Mouse (Mus musculus) embryonic facial prominence, embryonic 13.5 days (tissue): ENCODE measurements at regions not wholly inside any gene's neighbourhood (a gene's known extent, or its start where the extent isn't known, plus 50 kb on each side); places are given as distances from the start of the nearest gene placed in this dataset.
A peak's percentile ranks its signal among the peaks of the same experiment; 100 is the strongest.

Experiments used
- ATAC-seq: fragments of 200-750 bp; cut with Nextera tagmentation; 2 replicates; pipeline ENCODE4 v1.8.0; 2017; ENCODE audit warnings: low read depth; ENCODE audit not compliant: insufficient number of reproducible peaks, insufficient read depth, low FRiP score, low TSS enrichment
- H3K27ac ChIP-seq: fragments of 300-500 bp; sonication (generic); 2 replicates; pipeline ENCODE4 v1.5.1; 2015; ENCODE audit warnings: moderate library complexity, mild to moderate bottlenecking, inconsistent platforms
- H3K27me3 ChIP-seq: fragments of 300-500 bp; sonication (generic); 2 replicates; pipeline ENCODE4 v1.6.1; 2015; ENCODE audit warnings: mild to moderate bottlenecking, inconsistent platforms
- H3K36me3 ChIP-seq: fragments of 300-500 bp; sonication (generic); 2 replicates; pipeline ENCODE4 v1.6.1; 2015; ENCODE audit warnings: mild to moderate bottlenecking, inconsistent platforms
- H3K4me1 ChIP-seq: fragments of 300-500 bp; sonication (generic); 2 replicates; pipeline ENCODE4 v1.6.1; 2015; ENCODE audit warnings: inconsistent platforms
- H3K4me2 ChIP-seq: fragments of 300-500 bp; sonication (generic); 2 replicates; pipeline ENCODE4 v1.6.1; 2015; ENCODE audit warnings: moderate library complexity, mild to moderate bottlenecking, inconsistent platforms
- H3K4me3 ChIP-seq: fragments of 300-500 bp; sonication (generic); 2 replicates; pipeline ENCODE4 v1.5.1; 2015; ENCODE audit warnings: mild to moderate bottlenecking, inconsistent platforms
- H3K9ac ChIP-seq: fragments of 300-500 bp; sonication (generic); 2 replicates; pipeline ENCODE4 v1.6.1; 2015; ENCODE audit warnings: mild to moderate bottlenecking, inconsistent platforms
- H3K9me3 ChIP-seq: fragments of 300-500 bp; sonication (generic); 2 replicates; pipeline ENCODE4 v1.6.1; 2016; ENCODE audit warnings: inconsistent platforms
- WGBS: fragments of 180-500 bp; shearing (Covaris S2); methylation state at CpG from one replicate; pipeline ENCODE4 v1.1.7; 2015; ENCODE audit warnings: mixed read lengths; 5-methylcytosine and 5-hydroxymethylcytosine counted together

GRCm38 (mm10) chr5:35162120-35162519 lies 56.6 kb upstream of the Lrpap1 start:
- no peak overlapping the region for H3K4me2 ChIP-seq
- H3K4me3 ChIP-seq = no peak overlapping the region
- H3K9ac ChIP-seq = no peak overlapping the region
- no peak for ATAC-seq
- H3K27ac ChIP-seq = no peak overlapping the region
- no peaks in the 10 kb centered on the region for H3K36me3 ChIP-seq
- H3K27me3 ChIP-seq = no peaks in the 10 kb centered on the region; the same call in 1 of the 2 replicates
- peaks cover 29% of the 10 kb centered on the region for H3K4me1 ChIP-seq
- 94% methylated on average over 3 of the region's 3 CpGs for WGBS
- no peaks in the 10 kb centered on the region for H3K9me3 ChIP-seq

GRCm38 (mm10) chr5:35160929-35161815 lies 55.6 kb upstream of the Lrpap1 start:
- no peak for ATAC-seq
- no peak overlapping the region for H3K4me2 ChIP-seq
- H3K36me3 ChIP-seq = no peaks in the 10 kb centered on the region
- no peak overlapping the region for H3K9ac ChIP-seq
- no peak overlapping the region for H3K27ac ChIP-seq
- peaks cover 31% of the 10 kb centered on the region for H3K4me1 ChIP-seq
- WGBS = 87% methylated on average over 5 of the region's 5 CpGs
- no peaks in the 10 kb centered on the region for H3K9me3 ChIP-seq
- no peaks in the 10 kb centered on the region; the same call in 1 of the 2 replicates for H3K27me3 ChIP-seq
- H3K4me3 ChIP-seq = no peak overlapping the region

DNA sequence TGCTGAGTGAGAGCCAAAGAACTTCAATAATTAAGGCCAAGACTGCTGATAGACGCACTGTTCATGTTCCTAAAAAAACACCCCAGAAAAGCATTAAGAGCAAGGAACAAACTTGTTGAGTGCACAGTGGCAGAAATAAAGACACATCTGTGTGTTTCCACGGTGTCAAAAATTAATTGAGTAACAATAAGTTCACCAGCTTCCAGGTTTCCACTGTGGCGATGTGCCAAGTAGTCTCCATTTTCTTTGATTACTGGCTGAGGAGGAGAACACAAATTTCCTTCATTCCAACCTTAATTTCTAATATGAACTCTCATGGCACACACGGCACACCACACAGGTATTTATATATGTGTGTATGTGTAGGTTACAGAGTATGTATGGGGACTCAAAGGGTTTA lies 54.3 kb upstream of the Lrpap1 start:
- Histone ChIP-seq H3K27ac (no peak overlapping the region), H3K4me3 (no peak overlapping the region), H3K4me2 (no peak overlapping the region), H3K9me3 (no peaks in the 10 kb centered on the region), H3K4me1 (peaks cover 42% of the 10 kb centered on the region), H3K9ac (no peak overlapping the region), H3K27me3 (no peaks in the 10 kb centered on the region; the same call in 1 of the 2 replicates), H3K36me3 (no peaks in the 10 kb centered on the region)
- ATAC-seq = no peak
- 81% methylated on average over 4 of the region's 4 CpGs for WGBS

DNA sequence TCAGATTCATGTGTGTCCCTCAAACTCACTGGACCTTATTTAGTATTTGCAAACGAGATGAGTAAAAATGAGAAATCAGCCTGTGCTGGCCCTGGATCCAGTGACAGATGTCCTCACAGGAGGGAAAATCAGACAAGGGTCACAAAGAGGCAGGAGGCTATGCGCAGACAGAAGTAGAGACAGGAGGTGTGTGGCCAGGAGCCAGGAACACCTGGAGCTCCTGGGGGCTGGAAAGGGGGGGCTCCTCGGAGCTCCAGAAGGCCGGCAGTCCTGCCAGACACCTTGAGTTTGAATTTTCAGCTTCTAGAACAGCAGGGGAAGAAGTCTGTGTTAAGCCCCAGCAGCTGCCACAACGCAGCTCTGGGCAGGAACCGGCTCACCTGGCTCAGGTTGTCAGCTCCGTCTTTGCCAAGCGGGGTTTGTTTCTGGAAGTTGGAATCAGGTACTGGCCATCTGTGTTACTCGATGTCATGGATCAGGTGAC lies 53.7 kb upstream of the Lrpap1 start:
- H3K27me3 ChIP-seq = no peaks in the 10 kb centered on the region; the same call in 1 of the 2 replicates
- 44% methylated on average over 9 of the region's 9 CpGs for WGBS
- no peaks in the 10 kb centered on the region for H3K9me3 ChIP-seq
- no peak overlapping the region for H3K4me3 ChIP-seq
- no peak overlapping the region for H3K9ac ChIP-seq
- peaks cover 42% of the 10 kb centered on the region for H3K4me1 ChIP-seq
- H3K36me3 ChIP-seq = no peaks in the 10 kb centered on the region
- no peak for ATAC-seq
- H3K27ac ChIP-seq = peak overlapping the region; percentile 55; the same call in 1 of the 2 replicates
- no peak overlapping the region; the same call in 1 of the 2 replicates for H3K4me2 ChIP-seq

GRCm38 (mm10) chr5:35158346-35159047 lies 52.9 kb upstream of the Lrpap1 start:
- Histone ChIP-seq H3K9me3 (no peaks in the 10 kb centered on the region), H3K4me3 (no peak overlapping the region), H3K9ac (no peak overlapping the region), H3K27me3 (no peaks in the 10 kb centered on the region; the same call in 1 of the 2 replicates), H3K27ac (peak overlapping the region; percentile 55; the same call in 1 of the 2 replicates), H3K4me2 (no peak overlapping the region), H3K4me1 (peaks cover 42% of the 10 kb centered on the region), H3K36me3 (no peaks in the 10 kb centered on the region)
- no peak for ATAC-seq
- WGBS = 28% methylated on average over 8 of the region's 8 CpGs

GRCm38 (mm10) chr5:35156371-35156770 lies 50.8 kb upstream of the Lrpap1 start:
- Histone ChIP-seq H3K27me3 (no peaks in the 10 kb centered on the region; the same call in 1 of the 2 replicates), H3K4me2 (no peak overlapping the region), H3K4me3 (no peak overlapping the region), H3K9me3 (no peaks in the 10 kb centered on the region), H3K36me3 (no peaks in the 10 kb centered on the region), H3K27ac (peak overlapping the region; percentile 22; the same call in 1 of the 2 replicates), H3K4me1 (peaks cover 42% of the 10 kb centered on the region), H3K9ac (no peak overlapping the region)
- ATAC-seq = no peak
- WGBS = 24% methylated on average over 7 of the region's 7 CpGs

DNA sequence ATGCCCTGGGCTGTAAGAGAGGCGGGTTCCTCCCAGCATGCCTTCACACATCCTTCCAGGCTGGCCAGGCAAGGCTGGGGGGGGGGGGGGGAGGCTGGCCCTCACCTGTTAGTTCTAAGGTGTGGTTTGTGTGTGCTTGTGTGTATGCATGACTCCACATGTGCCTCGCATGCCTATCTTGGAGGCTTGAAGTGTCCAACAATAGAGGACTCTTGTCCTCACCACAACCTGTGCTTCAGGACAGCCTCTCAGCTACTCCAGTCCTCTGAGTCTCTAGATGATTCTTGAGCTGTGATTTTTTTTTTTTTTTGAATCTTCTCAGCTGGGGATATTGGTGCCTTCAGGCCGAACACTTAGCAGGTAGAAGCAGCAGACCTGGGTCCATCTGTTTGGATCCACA lies 50.2 kb upstream of the Lrpap1 start:
- no peaks in the 10 kb centered on the region for H3K36me3 ChIP-seq
- ATAC-seq = no peak
- peaks cover 4% of the 10 kb centered on the region; the same call in 1 of the 2 replicates for H3K9me3 ChIP-seq
- peaks cover 42% of the 10 kb centered on the region for H3K4me1 ChIP-seq
- no peak overlapping the region for H3K4me3 ChIP-seq
- H3K27me3 ChIP-seq = no peaks in the 10 kb centered on the region; the same call in 1 of the 2 replicates
- no peak overlapping the region for H3K9ac ChIP-seq
- H3K27ac ChIP-seq = no peak overlapping the region
- H3K4me2 ChIP-seq = no peak overlapping the region
- 62% methylated on average over 3 of the region's 3 CpGs for WGBS
